Comparison of ENCODE assay signal across 8 mouse cellular contexts in the genomic region with DNA sequence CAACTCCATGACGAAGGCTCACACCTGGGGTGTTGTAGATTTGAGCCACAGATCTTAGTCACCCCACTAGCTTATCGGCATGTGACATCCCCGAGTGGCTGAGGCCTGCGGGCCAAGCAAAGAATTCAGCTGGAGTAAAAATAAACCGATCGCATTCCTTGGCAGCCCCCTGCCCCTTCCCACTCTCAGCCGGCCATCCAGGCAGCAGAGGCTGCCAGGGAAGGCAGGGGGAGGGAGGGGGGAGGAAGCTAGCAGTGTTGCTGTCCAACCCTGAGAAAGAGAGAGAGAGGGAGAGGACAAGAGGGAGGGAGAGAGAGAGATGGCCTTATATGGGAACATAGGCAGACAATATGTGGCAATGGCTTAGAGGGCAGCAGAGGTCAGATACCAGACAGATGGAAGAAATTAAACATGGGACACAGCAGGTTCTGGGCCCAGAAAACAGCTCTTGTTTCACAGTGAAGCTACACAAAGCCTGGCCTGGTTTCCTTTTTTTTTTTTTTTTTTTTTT. TPM values are rescaled to one million over a fixed set of nuclear protein-coding genes. Genes with fewer than 3 reads are reported as not detected.
DNase-seq lines count a peak whose midpoint lies in the region; ATAC-seq lines count a peak whose summit lies in the region.

No protein-coding gene starts in this region.

- H3K9me3 ChIP-seq in forebrain, embryonic 12.5 days: no peaks in the 10 kb centered on the region
- H3K9me3 ChIP-seq in forebrain, embryonic 16.5 days (ENCODE audit: control insufficient read depth, low read length): no peaks in the 10 kb centered on the region
- no peaks in the 10 kb centered on the region for H3K9me3 ChIP-seq in kidney, embryonic 15.5 days (replicated peaks)

- H3K4me1 ChIP-seq in forebrain, embryonic 12.5 days: no peaks in the 10 kb centered on the region; the same call in 1 of the 2 replicates
- H3K4me1 ChIP-seq in forebrain, embryonic 16.5 days (replicated peaks; ENCODE audit: control insufficient read depth, insufficient read depth, low read length): no peaks in the 10 kb centered on the region
- peaks cover 13% of the 10 kb centered on the region for H3K4me1 ChIP-seq in kidney, embryonic 15.5 days

- H3K4me3 ChIP-seq in forebrain, embryonic 12.5 days (replicated peaks): no peak overlapping the region
- no peak overlapping the region for H3K4me3 ChIP-seq in forebrain, embryonic 16.5 days (replicated peaks; ENCODE audit: low read length)
- H3K4me3 ChIP-seq in kidney, embryonic 15.5 days (replicated peaks): no peak overlapping the region

- H3K27me3 ChIP-seq in forebrain, embryonic 12.5 days: no peaks in the 10 kb centered on the region
- no peaks in the 10 kb centered on the region for H3K27me3 ChIP-seq in forebrain, embryonic 16.5 days (replicated peaks; ENCODE audit: control insufficient read depth, insufficient read depth, low read length)
- no peaks in the 10 kb centered on the region for H3K27me3 ChIP-seq in kidney, embryonic 15.5 days

- WGBS in forebrain, embryonic 12.5 days: 44% methylated on average over 7 of the region's 7 CpGs
- 30% methylated on average over 7 of the region's 7 CpGs for WGBS in forebrain, embryonic 16.5 days
- 13% methylated on average over 7 of the region's 7 CpGs for WGBS in kidney, embryonic 15.5 days

- 0 out of 2 replicates have a peak overlapping the region, but pooled peaks have one; percentile 27 for H3K9ac ChIP-seq in forebrain, embryonic 12.5 days
- H3K9ac ChIP-seq in forebrain, embryonic 16.5 days (replicated peaks; ENCODE audit: low read depth, low read length): no peak overlapping the region
- no peak overlapping the region for H3K9ac ChIP-seq in kidney, embryonic 15.5 days

- 0 out of 2 replicates have a peak overlapping the region, but pooled peaks have one; percentile 31 for H3K27ac ChIP-seq in forebrain, embryonic 12.5 days
- no peak overlapping the region for H3K27ac ChIP-seq in forebrain, embryonic 16.5 days (ENCODE audit: low read length)
- peak overlapping the region; percentile 84 for H3K27ac ChIP-seq in kidney, embryonic 15.5 days

- ATAC-seq in forebrain, embryonic 12.5 days (ENCODE audit: low FRiP score): no peak
- no peak for ATAC-seq in forebrain, embryonic 16.5 days
- peak; percentile 82 for ATAC-seq in kidney, embryonic 15.5 days (replicated peaks; ENCODE audit: low FRiP score)

- H3K36me3 ChIP-seq in forebrain, embryonic 12.5 days (replicated peaks): no peaks in the 10 kb centered on the region
- H3K36me3 ChIP-seq in forebrain, embryonic 16.5 days (ENCODE audit: control insufficient read depth, insufficient read depth): no peaks in the 10 kb centered on the region
- no peaks in the 10 kb centered on the region for H3K36me3 ChIP-seq in kidney, embryonic 15.5 days

- DNase-seq in embryo, embryonic 10.5 days (ENCODE audit: low spot score): peak; percentile 89
- DNase-seq in heart, adult 9 months (ENCODE audit: low spot score in 2 of 2): peak; percentile 87 to 90
- peak; percentile 84 for DNase-seq in mesoderm, embryonic 11.5 days (ENCODE audit: low read depth, low spot score)
- DNase-seq in spleen, postnatal 4 days (ENCODE audit: low spot score in 2 of 2): no peak
- no peak for DNase-seq in frontal cortex, adult 2 months (ENCODE audit: extremely low spot score in 1 of 2, low spot score in 1 of 2)

- H3K4me2 ChIP-seq in forebrain, embryonic 12.5 days: no peak overlapping the region
- no peak overlapping the region for H3K4me2 ChIP-seq in forebrain, embryonic 16.5 days (ENCODE audit: low read length)
- H3K4me2 ChIP-seq in kidney, embryonic 15.5 days: no peak overlapping the region

RNA-seq across cellular contexts. Expression of a gene that starts 7.1 kb away (rescaled TPM):
- polyA plus RNA-seq in forebrain, embryonic 12.5 days (2016; fragmentation: Nextera tagmentation; extraction: Ambion mirVana): 54.7 and 55.6 TPM in 2 replicates
- polyA plus RNA-seq in forebrain, embryonic 16.5 days (2015; fragmentation: Nextera tagmentation; extraction: Ambion mirVana): 55.1 and 57.1 TPM in 2 replicates
- 41.4 and 43.0 TPM in 2 replicates for polyA plus RNA-seq in kidney, embryonic 15.5 days (2015; fragmentation: Nextera tagmentation; extraction: Ambion mirVana)
- polyA plus RNA-seq in frontal cortex, adult 2 months (2012; rRNA removed): 24.0 and 29.0 TPM in 2 replicates

RNA-seq across cellular contexts. Expression of a gene that starts 22.3 kb away (rescaled TPM):
- 0.77 and 0.90 TPM in 2 replicates for polyA plus RNA-seq in forebrain, embryonic 12.5 days (2016; fragmentation: Nextera tagmentation; extraction: Ambion mirVana)
- polyA plus RNA-seq in forebrain, embryonic 16.5 days (2015; fragmentation: Nextera tagmentation; extraction: Ambion mirVana): 2.1 and 2.4 TPM in 2 replicates
- 0.94 and 1.4 TPM in 2 replicates for polyA plus RNA-seq in kidney, embryonic 15.5 days (2015; fragmentation: Nextera tagmentation; extraction: Ambion mirVana)
- 14.3 and 16.3 TPM in 2 replicates for polyA plus RNA-seq in frontal cortex, adult 2 months (2012; rRNA removed)

Comparison
In these comparisons a context has a peak if more than half of its experiments do, and no peak if none do; other contexts are left out.
1. DNase-seq: peak in embryo, embryonic 10.5 days (single experiment), heart, adult 9 months (2 of 2) and mesoderm, embryonic 11.5 days (single experiment); none in spleen, postnatal 4 days (0 of 2) and frontal cortex, adult 2 months (0 of 2).